ENCODE assay signal across 8 mouse cellular contexts in the genomic region with DNA sequence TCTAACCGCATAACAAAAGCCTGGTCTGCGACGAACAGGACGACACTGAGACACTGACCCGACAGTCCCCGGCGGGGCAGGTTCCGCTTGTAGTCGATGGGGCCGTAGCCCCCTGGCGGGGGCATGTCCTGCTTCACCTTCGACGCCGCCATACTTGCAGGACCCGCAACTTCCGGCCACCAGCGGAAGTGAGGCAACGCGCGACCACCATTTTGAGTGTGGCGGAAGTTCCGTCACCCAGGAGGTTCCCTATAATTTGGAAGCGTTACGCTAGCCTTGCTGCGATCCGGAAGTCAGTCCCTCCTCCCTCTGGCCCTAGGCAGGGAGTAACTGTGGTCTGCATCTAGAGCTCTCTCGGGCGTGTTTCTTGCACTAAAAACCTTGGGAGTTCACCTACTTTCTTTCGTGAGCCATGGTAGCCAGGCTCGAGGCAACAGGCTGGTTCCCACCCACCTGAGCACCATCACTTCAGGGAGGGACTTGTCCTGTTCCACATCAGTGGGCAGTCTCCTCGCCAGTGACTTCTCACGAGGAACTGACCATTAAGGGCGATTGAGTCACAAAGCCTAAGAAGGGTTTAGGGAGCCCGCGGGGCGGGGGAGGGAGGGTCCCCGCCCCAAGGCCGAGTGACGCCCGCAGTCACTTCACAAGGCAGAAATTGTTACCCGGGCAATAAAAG. TPM values are rescaled to one million over a fixed set of nuclear protein-coding genes. Genes with fewer than 3 reads are reported as not detected.
DNase-seq lines count a peak whose midpoint lies in the region; ATAC-seq and TF ChIP-seq lines count a peak whose summit lies in the region.

No protein-coding gene starts in this region.

- WGBS in forebrain, embryonic 12.5 days = 2% methylated on average over 41 of the region's 41 CpGs
- WGBS in heart, postnatal 0 days = 2% methylated on average over 41 of the region's 41 CpGs
- under 1% methylated on average over 41 of the region's 41 CpGs for WGBS in liver, embryonic 16.5 days (ENCODE audit: insufficient replicate concordance)
- 1% methylated on average over 41 of the region's 41 CpGs for WGBS in neural tube, embryonic 13.5 days

- H3K4me3 ChIP-seq in E14TG2a.4 (replicated peaks; ENCODE audit: low read length) = peak overlapping the region; percentile 93
- H3K4me3 ChIP-seq in forebrain, embryonic 12.5 days (replicated peaks) = peak overlapping the region; percentile 69
- peak overlapping the region; percentile 77 for H3K4me3 ChIP-seq in heart, postnatal 0 days (ENCODE audit: low read depth, low read length)
- peak overlapping the region; percentile 87 for H3K4me3 ChIP-seq in liver, embryonic 16.5 days (ENCODE audit: low read depth, low read length)
- peak overlapping the region; percentile 73 for H3K4me3 ChIP-seq in neural tube, embryonic 13.5 days
- peak overlapping the region; percentile 99 for H3K4me3 ChIP-seq in testis, adult 2 months (ENCODE audit: control insufficient read depth, low read depth, low read length)

- H3K27me3 ChIP-seq in E14TG2a.4 (ENCODE audit: insufficient read depth, low read length) = no peaks in the 10 kb centered on the region
- no peaks in the 10 kb centered on the region for H3K27me3 ChIP-seq in forebrain, embryonic 12.5 days
- no peaks in the 10 kb centered on the region for H3K27me3 ChIP-seq in heart, postnatal 0 days (ENCODE audit: control insufficient read depth, insufficient read depth, low read length)
- H3K27me3 ChIP-seq in liver, embryonic 16.5 days (ENCODE audit: control insufficient read depth, insufficient read depth, low read depth, low read length) = no peaks in the 10 kb centered on the region
- H3K27me3 ChIP-seq in neural tube, embryonic 13.5 days = no peaks in the 10 kb centered on the region
- no peaks in the 10 kb centered on the region for H3K27me3 ChIP-seq in testis, adult 2 months (ENCODE audit: control insufficient read depth, insufficient read depth, low read length)

- H3K9me3 ChIP-seq in E14TG2a.4 (ENCODE audit: low read length) = no peaks in the 10 kb centered on the region
- no peaks in the 10 kb centered on the region for H3K9me3 ChIP-seq in forebrain, embryonic 12.5 days
- H3K9me3 ChIP-seq in heart, postnatal 0 days (replicated peaks; ENCODE audit: control insufficient read depth, low read length) = no peaks in the 10 kb centered on the region
- no peaks in the 10 kb centered on the region for H3K9me3 ChIP-seq in liver, embryonic 16.5 days (replicated peaks; ENCODE audit: control insufficient read depth, low read length)
- H3K9me3 ChIP-seq in neural tube, embryonic 13.5 days = no peaks in the 10 kb centered on the region

- TF ChIP-seq EP300 in heart, postnatal 0 days (IDR thresholded peaks at IDR 0.05; ENCODE audit: low read depth) = 0 out of 2 replicates have a peak, but pooled peaks have one; percentile 71

- DNase-seq in c-Kit-positive CD71-positive TER-119-positive erythroid progenitor cells, embryonic 14.5 days (ENCODE audit: low spot score) = peak; percentile 95
- peak; percentile 94 for DNase-seq in heart, postnatal 0 days (ENCODE audit: low spot score)
- peak; percentile 98 to 99 for DNase-seq in kidney, postnatal 4 days

- peak overlapping the region; percentile 89 for H3K4me2 ChIP-seq in forebrain, embryonic 12.5 days
- H3K4me2 ChIP-seq in heart, postnatal 0 days (ENCODE audit: low read depth, low read length) = peak overlapping the region; percentile 75
- H3K4me2 ChIP-seq in liver, embryonic 16.5 days (ENCODE audit: low read depth, low read length) = peak overlapping the region; percentile 100
- H3K4me2 ChIP-seq in neural tube, embryonic 13.5 days = peak overlapping the region; percentile 93

- ATAC-seq in forebrain, embryonic 12.5 days (ENCODE audit: low FRiP score) = peak; percentile 68
- peak; percentile 67 for ATAC-seq in heart, postnatal 0 days (ENCODE audit: insufficient read depth, low read depth)
- peak; percentile 71 for ATAC-seq in liver, embryonic 16.5 days (ENCODE audit: low read depth)
- ATAC-seq in neural tube, embryonic 13.5 days (ENCODE audit: low read depth) = peak; percentile 51

- peak; percentile 80 for TF ChIP-seq POLR2A in testis, adult 2 months (IDR thresholded peaks at IDR 0.05; ENCODE audit: control insufficient read depth, low read depth, low read length)

- H3K4me1 ChIP-seq in E14TG2a.4 (replicated peaks; ENCODE audit: low read depth, low read length) = peaks cover 75% of the 10 kb centered on the region
- peaks cover 49% of the 10 kb centered on the region for H3K4me1 ChIP-seq in forebrain, embryonic 12.5 days
- peaks cover 39% of the 10 kb centered on the region for H3K4me1 ChIP-seq in heart, postnatal 0 days (ENCODE audit: control insufficient read depth, insufficient read depth)
- peaks cover 49% of the 10 kb centered on the region for H3K4me1 ChIP-seq in liver, embryonic 16.5 days (ENCODE audit: control insufficient read depth, low read depth, low read length)
- H3K4me1 ChIP-seq in neural tube, embryonic 13.5 days (replicated peaks) = peaks cover 64% of the 10 kb centered on the region
- H3K4me1 ChIP-seq in testis, adult 2 months (ENCODE audit: control insufficient read depth, insufficient read depth, low read length) = peaks cover 24% of the 10 kb centered on the region

- peaks cover 40% of the 10 kb centered on the region for H3K36me3 ChIP-seq in E14TG2a.4 (ENCODE audit: insufficient read depth, low read length)
- H3K36me3 ChIP-seq in forebrain, embryonic 12.5 days (replicated peaks) = peaks cover 23% of the 10 kb centered on the region
- no peaks in the 10 kb centered on the region; the same call in 1 of the 2 replicates for H3K36me3 ChIP-seq in heart, postnatal 0 days (replicated peaks; ENCODE audit: control insufficient read depth, insufficient read depth, low read length)
- H3K36me3 ChIP-seq in liver, embryonic 16.5 days (ENCODE audit: control insufficient read depth, insufficient read depth) = no peaks in the 10 kb centered on the region; the same call in 1 of the 2 replicates
- H3K36me3 ChIP-seq in neural tube, embryonic 13.5 days = peaks cover 9% of the 10 kb centered on the region; the same call in 1 of the 2 replicates
- H3K36me3 ChIP-seq in testis, adult 2 months (ENCODE audit: control insufficient read depth, insufficient read depth, low read length) = no peaks in the 10 kb centered on the region

- peak overlapping the region; percentile 87 for H3K27ac ChIP-seq in forebrain, embryonic 12.5 days
- peak overlapping the region; percentile 92 for H3K27ac ChIP-seq in heart, postnatal 0 days (ENCODE audit: low read depth)
- peak overlapping the region; percentile 97 for H3K27ac ChIP-seq in liver, embryonic 16.5 days (ENCODE audit: low read length)
- H3K27ac ChIP-seq in neural tube, embryonic 13.5 days (replicated peaks) = peak overlapping the region; percentile 93
- H3K27ac ChIP-seq in testis, adult 2 months (ENCODE audit: control insufficient read depth, insufficient read depth, low read depth, low read length) = peak overlapping the region; percentile 97

- TF ChIP-seq CTCF in E14TG2a.4 (conservative IDR thresholded peaks at IDR 0.05; ENCODE audit: low read length) = peak; percentile 30
- TF ChIP-seq CTCF in heart, postnatal 0 days (IDR thresholded peaks at IDR 0.05; ENCODE audit: low read depth) = peak; percentile 44; the same call in 1 of the 2 replicates
- TF ChIP-seq CTCF in testis, adult 2 months (IDR thresholded peaks at IDR 0.05; ENCODE audit: control insufficient read depth, insufficient read depth, insufficient replicate concordance, low read depth, low read length) = peak; percentile 38; the same call in 1 of the 2 replicates

- H3K9ac ChIP-seq in forebrain, embryonic 12.5 days = peak overlapping the region; percentile 77
- peak overlapping the region; percentile 79 for H3K9ac ChIP-seq in heart, postnatal 0 days (replicated peaks; ENCODE audit: low read depth, low read length)
- H3K9ac ChIP-seq in liver, embryonic 16.5 days (ENCODE audit: low read depth, low read length) = peak overlapping the region; percentile 90
- peak overlapping the region; percentile 81 for H3K9ac ChIP-seq in neural tube, embryonic 13.5 days

RNA-seq across cellular contexts. Expression of a gene that starts 0.4 kb away (rescaled TPM):
- 4.2 and 4.3 TPM in 2 replicates for polyA plus RNA-seq in forebrain, embryonic 12.5 days (2016; fragmentation: Nextera tagmentation; extraction: Ambion mirVana)
- total RNA-seq in heart, postnatal 0 days (2014; rRNA removed; ENCODE audit: low replicate concordance) = 0.11 TPM in 1 of 2 replicates, not detected in the other
- 1.1 and 1.2 TPM in 2 replicates for polyA plus RNA-seq in heart, postnatal 0 days (2015; fragmentation: Nextera tagmentation; extraction: Ambion mirVana)
- polyA plus RNA-seq in liver, embryonic 16.5 days (2015; fragmentation: Nextera tagmentation; extraction: Ambion mirVana) = 1.1 and 1.6 TPM in 2 replicates
- 3.4 TPM in 2 replicates for polyA plus RNA-seq in neural tube, embryonic 13.5 days (2015; fragmentation: Nextera tagmentation; extraction: Ambion mirVana)
- polyA plus RNA-seq in testis, adult 2 months (2012; rRNA removed) = 844 and 936 TPM in 2 replicates

RNA-seq across cellular contexts. Expression of a gene that starts 0.7 kb away (rescaled TPM):
- polyA plus RNA-seq in forebrain, embryonic 12.5 days (2016; fragmentation: Nextera tagmentation; extraction: Ambion mirVana) = 165 and 168 TPM in 2 replicates
- total RNA-seq in heart, postnatal 0 days (2014; rRNA removed; ENCODE audit: low replicate concordance) = 223 and 232 TPM in 2 replicates
- 666 and 702 TPM in 2 replicates for polyA plus RNA-seq in heart, postnatal 0 days (2015; fragmentation: Nextera tagmentation; extraction: Ambion mirVana)
- polyA plus RNA-seq in liver, embryonic 16.5 days (2015; fragmentation: Nextera tagmentation; extraction: Ambion mirVana) = 103 and 104 TPM in 2 replicates
- polyA plus RNA-seq in neural tube, embryonic 13.5 days (2015; fragmentation: Nextera tagmentation; extraction: Ambion mirVana) = 169 and 186 TPM in 2 replicates
- polyA plus RNA-seq in testis, adult 2 months (2012; rRNA removed) = 122 and 131 TPM in 2 replicates

RNA-seq across cellular contexts. Expression of a gene that starts 0.9 kb away (rescaled TPM):
- 7.0 and 9.8 TPM in 2 replicates for polyA plus RNA-seq in forebrain, embryonic 12.5 days (2016; fragmentation: Nextera tagmentation; extraction: Ambion mirVana)
- 1.2 and 22.3 TPM in 2 replicates for total RNA-seq in heart, postnatal 0 days (2014; rRNA removed; ENCODE audit: low replicate concordance)
- 12.9 and 13.9 TPM in 2 replicates for polyA plus RNA-seq in heart, postnatal 0 days (2015; fragmentation: Nextera tagmentation; extraction: Ambion mirVana)
- polyA plus RNA-seq in liver, embryonic 16.5 days (2015; fragmentation: Nextera tagmentation; extraction: Ambion mirVana) = 0.63 and 0.77 TPM in 2 replicates
- polyA plus RNA-seq in neural tube, embryonic 13.5 days (2015; fragmentation: Nextera tagmentation; extraction: Ambion mirVana) = 10.0 and 12.1 TPM in 2 replicates
- 0.95 TPM in 2 replicates for polyA plus RNA-seq in testis, adult 2 months (2012; rRNA removed)

RNA-seq across cellular contexts. Expression of a gene that starts 14.1 kb away (rescaled TPM):
- polyA plus RNA-seq in forebrain, embryonic 12.5 days (2016; fragmentation: Nextera tagmentation; extraction: Ambion mirVana) = 0.77 and 1.1 TPM in 2 replicates
- 0.23 and 0.43 TPM in 2 replicates for total RNA-seq in heart, postnatal 0 days (2014; rRNA removed; ENCODE audit: low replicate concordance)
- polyA plus RNA-seq in heart, postnatal 0 days (2015; fragmentation: Nextera tagmentation; extraction: Ambion mirVana) = 0.36 and 0.49 TPM in 2 replicates
- not detected in 2 replicates for polyA plus RNA-seq in liver, embryonic 16.5 days (2015; fragmentation: Nextera tagmentation; extraction: Ambion mirVana)
- 3.1 and 3.9 TPM in 2 replicates for polyA plus RNA-seq in neural tube, embryonic 13.5 days (2015; fragmentation: Nextera tagmentation; extraction: Ambion mirVana)
- polyA plus RNA-seq in testis, adult 2 months (2012; rRNA removed) = 0.36 and 0.51 TPM in 2 replicates

Comparison
In these comparisons a context has a peak if more than half of its experiments do, and no peak if none do; other contexts are left out.
1. Peak in every context shown above with its lines: DNase-seq, ATAC-seq, H3K4me3 ChIP-seq and H3K27ac ChIP-seq.
2. RNA of a gene that starts 0.4 kb away (polyA plus RNA-seq): 844 to 936 TPM in testis, adult 2 months; 4.2 to 4.3 TPM in forebrain, embryonic 12.5 days, 3.4 TPM in neural tube, embryonic 13.5 days, 1.1 to 1.6 TPM in liver, embryonic 16.5 days and 1.1 to 1.2 TPM in heart, postnatal 0 days; every median in the first group is over 100 times any median in the second.